Mouse (Mus musculus) liver, embryonic 14.5 days (tissue): ENCODE results near the gene Ctu2. TPM values are rescaled to one million over a fixed set of nuclear protein-coding genes. Genes with fewer than 3 reads are reported as not detected.

Source experiments
- ATAC-seq: fragments of 200-750 bp; cut with Nextera tagmentation; 2 replicates; pipeline ENCODE4 v1.8.0; 2017; ENCODE audit warnings: moderate number of reproducible peaks, mild to moderate bottlenecking, moderate library complexity; ENCODE audit not compliant: insufficient read depth
- DNase-seq, 3 experiments: peaks; one replicate each; pipeline ENCODE4 v3.0.0-alpha.2; 2012 to 2013; ENCODE audit warnings: low read depth in 3 of 3, low spot score in 3 of 3
- H3K27ac ChIP-seq: fragments of 300-500 bp; sonication (generic); 2 replicates; pipeline ENCODE4 v1.5.1; 2014; ENCODE audit warnings: moderate library complexity, mild to moderate bottlenecking, control low read depth, inconsistent platforms
- H3K27me3 ChIP-seq: fragments of 300-500 bp; sonication (generic); 2 replicates; pipeline ENCODE4 v1.6.1; 2014; ENCODE audit warnings: mild to moderate bottlenecking, low read length, moderate library complexity; ENCODE audit not compliant: control insufficient read depth, insufficient read depth
- H3K36me3 ChIP-seq: fragments of 300-500 bp; sonication (generic); replicated peaks from 2 replicates; pipeline ENCODE4 v1.6.1; 2014; ENCODE audit warnings: low read depth; ENCODE audit not compliant: control insufficient read depth, insufficient read depth
- H3K4me1 ChIP-seq, 2 experiments: fragments of 200-500 bp in 1 of 2; fragments of 300-500 bp in 1 of 2; sonication (generic) in 1 of 2; replicated peaks; 2 replicates each; pipeline ENCODE4 v1.6.1; 2012 to 2014; ENCODE audit warnings: antibody characterized with exemption in 1 of 2, inconsistent platforms in 1 of 2, low read length in 1 of 2; ENCODE audit not compliant: control insufficient read depth in 2 of 2, insufficient read depth in 2 of 2
- H3K4me2 ChIP-seq: fragments of 300-500 bp; sonication (generic); 2 replicates; pipeline ENCODE4 v1.6.1; 2014; ENCODE audit warnings: low read depth, mild to moderate bottlenecking, control low read depth, moderate library complexity
- H3K4me3 ChIP-seq, 2 experiments: fragments of 200-500 bp in 1 of 2; fragments of 300-500 bp in 1 of 2; sonication (generic) in 1 of 2; 2 replicates each; pipeline ENCODE4 v1.5.1; 2012 to 2014; ENCODE audit warnings: low read depth in 2 of 2, low read length in 2 of 2, mild to moderate bottlenecking in 2 of 2, control low read depth in 1 of 2, inconsistent platforms in 1 of 2, moderate library complexity in 1 of 2; ENCODE audit not compliant: insufficient read depth in 1 of 2
- H3K9ac ChIP-seq: fragments of 300-500 bp; sonication (generic); replicated peaks from 2 replicates; pipeline ENCODE4 v1.6.1; 2014; ENCODE audit warnings: mild to moderate bottlenecking, control low read depth, moderate library complexity
- H3K9me3 ChIP-seq: fragments of 300-500 bp; sonication (generic); 2 replicates; pipeline ENCODE4 v1.6.1; 2016; ENCODE audit warnings: low read length, mixed read lengths; ENCODE audit not compliant: control insufficient read depth
- CTCF ChIP-seq: IDR thresholded peaks from 2 replicates; pipeline ENCODE4 v1.5.1; 2016; ENCODE audit warnings: antibody characterized with exemption, low read depth, control low read depth
- EP300 ChIP-seq: IDR thresholded peaks from 2 replicates; pipeline ENCODE4 v1.6.1; 2016; ENCODE audit warnings: antibody characterized with exemption, low read depth
- WGBS: fragments of 180-500 bp; shearing (Covaris S2); extraction: QIAGEN DNeasy Blood & Tissue Kit; methylation state at CpG from one replicate; pipeline ENCODE4 v1.1.7; 2014; ENCODE audit not compliant: insufficient replicate concordance; 5-methylcytosine and 5-hydroxymethylcytosine counted together
- polyA plus RNA-seq, 2 experiments: library from polyadenylated mRNA; depleted of rRNA in 1 of 2; stranded (reverse) in 1 of 2; unstranded in 1 of 2; fragments of >200 nt; fragmentation: Nextera tagmentation in 1 of 2; extraction: Ambion mirVana in 1 of 2; gene quantifications; 2 replicates each; pipeline versions ENCODE4 v1.2.1 to v1.2.3; 2012 to 2014

Gene Ctu2
- polyA plus RNA-seq, 2 experiments: 11.7 to 13.9 TPM

DNA sequence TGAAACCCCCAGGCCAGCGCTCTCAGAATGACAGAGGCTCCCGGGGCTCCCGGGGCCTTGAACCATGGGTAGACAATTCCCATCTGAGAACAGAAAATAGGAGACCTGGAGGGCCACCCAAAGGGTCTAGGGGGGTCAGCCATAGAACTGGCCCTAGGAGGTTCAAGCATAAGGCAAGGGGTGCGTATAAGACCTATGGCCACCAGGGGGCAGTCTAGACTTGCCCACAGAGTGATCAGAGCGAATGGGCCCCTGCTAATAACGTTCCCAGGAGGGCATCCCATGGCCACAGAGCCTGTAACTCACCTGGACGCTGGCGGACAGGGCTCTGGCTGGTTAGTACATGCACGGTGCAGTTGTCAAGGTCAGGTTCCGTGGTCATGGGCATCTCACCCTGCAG lies 24.9 kb downstream of the Ctu2 start:
- no peaks in the 10 kb centered on the region for H3K9me3 ChIP-seq
- TF ChIP-seq CTCF (peak; percentile 98), EP300 (no peak)
- ATAC-seq (peak; percentile 56), DNase-seq (peak; percentile 67 to 69 (median 68))
- no peak overlapping the region for H3K27ac ChIP-seq
- no peak overlapping the region for H3K4me2 ChIP-seq
- WGBS: 39% methylated on average over 10 of the region's 10 CpGs
- H3K4me1 ChIP-seq: no peaks in the 10 kb centered on the region
- no peak overlapping the region for H3K4me3 ChIP-seq
- peaks cover 72% of the 10 kb centered on the region for H3K36me3 ChIP-seq
- H3K9ac ChIP-seq: no peak overlapping the region
- H3K27me3 ChIP-seq: no peaks in the 10 kb centered on the region

DNA sequence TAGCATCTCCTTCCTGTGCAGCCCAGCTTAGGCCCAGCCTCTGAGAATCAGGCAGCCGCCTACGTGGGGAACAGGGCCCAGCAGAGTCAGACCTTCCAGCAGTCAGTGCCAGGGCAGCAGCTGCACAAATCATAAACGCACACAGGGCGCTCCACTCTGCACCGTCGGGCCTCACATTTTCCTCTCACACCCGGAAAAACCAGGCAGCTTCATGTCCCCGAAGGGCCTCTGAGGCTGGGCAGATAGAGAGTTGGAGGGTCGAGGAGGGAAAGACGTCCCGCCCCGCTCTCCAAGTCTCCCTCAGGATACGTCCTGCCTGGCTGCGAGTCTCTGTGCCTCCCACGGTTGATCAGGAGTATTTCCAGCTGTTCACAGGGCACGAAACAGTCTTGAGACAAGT lies 35.6 kb downstream of the Ctu2 start:
- ATAC-seq: no peak
- DNase-seq: no peak
- no peak overlapping the region for H3K27ac ChIP-seq

DNA sequence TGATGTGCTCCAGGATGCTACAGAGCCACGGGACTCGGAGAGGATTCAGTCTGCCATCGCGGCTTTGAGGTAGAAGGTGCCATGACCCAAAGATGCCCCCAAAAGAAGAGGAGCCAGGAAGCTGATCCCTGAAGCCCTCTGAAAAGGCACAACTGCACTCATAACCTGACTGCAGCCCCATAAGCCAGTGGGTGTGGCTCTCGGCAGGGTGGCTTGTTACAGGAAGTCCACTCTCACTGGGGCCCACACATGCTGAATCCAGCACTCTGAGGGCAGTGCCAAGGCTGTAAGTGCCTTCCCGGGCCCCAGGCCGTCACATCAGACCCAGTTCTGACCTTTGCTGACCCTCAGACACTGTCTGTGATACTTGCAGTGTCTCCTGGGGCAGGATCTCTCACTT lies 36.4 kb downstream of the Ctu2 start:
- H3K27ac ChIP-seq: no peak overlapping the region
- H3K4me1 ChIP-seq: no peaks in the 10 kb centered on the region; a peak in 1 of 4 replicates

More for the DNA sequence above, 35.6 kb downstream of the Ctu2 start:
- Histone ChIP-seq H3K4me3 (no peak overlapping the region), H3K4me1 (no peaks in the 10 kb centered on the region), H3K9ac (no peak overlapping the region), H3K9me3 (no peaks in the 10 kb centered on the region), H3K36me3 (peaks cover 27% of the 10 kb centered on the region), H3K27me3 (no peaks in the 10 kb centered on the region), H3K4me2 (no peak overlapping the region)
- 86% methylated on average over 16 of the region's 16 CpGs for WGBS
- TF ChIP-seq EP300: no peak
- TF ChIP-seq CTCF: no peak

GRCm38 (mm10) chr8:122515699-122516098 lies 39.8 kb downstream of the Ctu2 start:
- Histone ChIP-seq H3K36me3 (peaks cover 20% of the 10 kb centered on the region), H3K4me1 (peaks cover 7 to 23% of the 10 kb centered on the region in 2 experiments; a peak in 3 of 4 replicates), H3K27ac (no peak overlapping the region), H3K9ac (no peak overlapping the region), H3K4me3 (no peak overlapping the region), H3K9me3 (no peaks in the 10 kb centered on the region), H3K27me3 (no peaks in the 10 kb centered on the region), H3K4me2 (no peak overlapping the region)
- ATAC-seq: no peak
- TF ChIP-seq EP300: no peak
- TF ChIP-seq CTCF: no peak
- 88% methylated on average over 14 of the region's 14 CpGs for WGBS
- DNase-seq: no peak

More for the DNA sequence above, 36.4 kb downstream of the Ctu2 start:
- H3K27me3 ChIP-seq: no peaks in the 10 kb centered on the region
- 79% methylated on average over 7 of the region's 7 CpGs for WGBS
- ATAC-seq (no peak), DNase-seq (no peak)
- H3K9ac ChIP-seq: no peak overlapping the region
- no peak overlapping the region for H3K4me3 ChIP-seq
- H3K4me2 ChIP-seq: no peak overlapping the region
- no peak for TF ChIP-seq EP300
- no peak for TF ChIP-seq CTCF
- no peaks in the 10 kb centered on the region for H3K9me3 ChIP-seq
- peaks cover 24% of the 10 kb centered on the region for H3K36me3 ChIP-seq

DNA sequence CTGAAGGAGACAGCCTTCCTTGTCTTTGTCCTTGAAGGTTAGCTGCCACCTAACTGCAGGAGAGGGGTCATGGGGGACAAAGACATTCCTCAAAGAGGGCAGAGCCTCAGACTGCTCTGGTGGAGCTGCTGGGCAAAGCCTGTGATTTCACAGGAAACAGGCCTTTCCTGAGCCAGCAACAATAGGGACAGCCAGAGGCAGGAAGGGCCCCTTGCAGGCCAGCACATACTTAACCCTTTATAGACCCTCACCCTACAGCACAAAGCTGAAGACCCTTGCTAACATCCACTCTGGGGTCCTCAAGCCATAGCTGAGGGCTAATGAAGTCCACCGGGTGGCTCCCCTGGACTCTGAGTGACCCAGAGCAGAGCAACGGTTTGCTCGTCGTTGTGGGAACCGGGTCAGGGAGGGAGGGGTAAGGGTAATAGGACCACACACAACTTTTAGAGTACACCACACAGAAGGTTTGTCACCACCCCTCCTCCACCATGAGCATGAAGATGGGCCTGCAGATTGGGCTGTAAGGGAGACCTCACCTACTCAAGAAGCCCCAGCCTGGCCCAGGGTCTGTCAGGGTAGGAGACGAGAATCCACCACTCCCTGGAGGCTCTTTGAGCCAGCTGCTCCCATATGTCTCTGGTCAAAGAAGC lies 41.7 kb downstream of the Ctu2 start:
- H3K4me1 ChIP-seq: peaks cover 7 to 31% of the 10 kb centered on the region in 2 experiments; a peak in 3 of 4 replicates
- DNase-seq (no peak), ATAC-seq (peak; percentile 21)
- H3K27me3 ChIP-seq: no peaks in the 10 kb centered on the region
- no peak overlapping the region for H3K4me3 ChIP-seq
- no peak overlapping the region for H3K4me2 ChIP-seq
- no peaks in the 10 kb centered on the region for H3K9me3 ChIP-seq
- no peak overlapping the region for H3K27ac ChIP-seq
- no peak overlapping the region for H3K9ac ChIP-seq
- peaks cover 12% of the 10 kb centered on the region for H3K36me3 ChIP-seq
- WGBS: 31% methylated on average over 6 of the region's 6 CpGs
- no peak for TF ChIP-seq EP300
- TF ChIP-seq CTCF: no peak
